Mouse (Mus musculus) liver, embryonic 15.5 days (tissue): ENCODE measurements around the gene Upf2. TPM values are rescaled to one million over a fixed set of nuclear protein-coding genes. Genes with fewer than 3 reads are reported as not detected.

Source experiments
- ATAC-seq: fragments of 200-750 bp; cut with Nextera tagmentation; 2 replicates; pipeline ENCODE4 v1.8.0; 2017; ENCODE audit warnings: moderate number of reproducible peaks, mild to moderate bottlenecking, moderate library complexity; ENCODE audit not compliant: insufficient read depth
- H3K27ac ChIP-seq: fragments of 300-500 bp; sonication (generic); replicated peaks from 2 replicates; pipeline ENCODE4 v1.5.1; 2015; ENCODE audit warnings: mild to moderate bottlenecking, inconsistent platforms
- H3K27me3 ChIP-seq: fragments of 300-500 bp; sonication (generic); 2 replicates; pipeline ENCODE4 v1.6.1; 2015; ENCODE audit warnings: mild to moderate bottlenecking, inconsistent platforms
- H3K36me3 ChIP-seq: fragments of 300-500 bp; sonication (generic); replicated peaks from 2 replicates; pipeline ENCODE4 v1.6.1; 2015; ENCODE audit warnings: moderate library complexity, mild to moderate bottlenecking, inconsistent platforms
- H3K4me1 ChIP-seq: fragments of 300-500 bp; sonication (generic); replicated peaks from 2 replicates; pipeline ENCODE4 v1.6.1; 2015; ENCODE audit warnings: inconsistent platforms
- H3K4me2 ChIP-seq: fragments of 300-500 bp; sonication (generic); 2 replicates; pipeline ENCODE4 v1.6.1; 2015; ENCODE audit warnings: moderate library complexity, mild to moderate bottlenecking, inconsistent platforms
- H3K4me3 ChIP-seq: fragments of 300-500 bp; sonication (generic); replicated peaks from 2 replicates; pipeline ENCODE4 v1.5.1; 2015; ENCODE audit warnings: mild to moderate bottlenecking, inconsistent platforms
- H3K9ac ChIP-seq: fragments of 300-500 bp; sonication (generic); 2 replicates; pipeline ENCODE4 v1.6.1; 2015; ENCODE audit warnings: moderate library complexity, mild to moderate bottlenecking, inconsistent platforms
- H3K9me3 ChIP-seq: fragments of 300-500 bp; sonication (generic); replicated peaks from 2 replicates; pipeline ENCODE4 v1.6.1; 2016; ENCODE audit warnings: inconsistent platforms
- WGBS: fragments of 180-500 bp; shearing (Covaris S2); methylation state at CpG from one replicate; pipeline ENCODE4 v1.1.7; 2015; ENCODE audit warnings: mixed read lengths; ENCODE audit not compliant: insufficient replicate concordance; 5-methylcytosine and 5-hydroxymethylcytosine counted together
- polyA plus RNA-seq: library from polyadenylated mRNA; unstranded; fragments of >200 nt; fragmentation: Nextera tagmentation; extraction: Ambion mirVana; gene quantifications from 2 replicates; pipeline ENCODE4 v1.2.1, GENCODE M21; 2015

Upf2 gene
- polyA plus RNA-seq: 3.7 TPM in 2 replicates

DNA sequence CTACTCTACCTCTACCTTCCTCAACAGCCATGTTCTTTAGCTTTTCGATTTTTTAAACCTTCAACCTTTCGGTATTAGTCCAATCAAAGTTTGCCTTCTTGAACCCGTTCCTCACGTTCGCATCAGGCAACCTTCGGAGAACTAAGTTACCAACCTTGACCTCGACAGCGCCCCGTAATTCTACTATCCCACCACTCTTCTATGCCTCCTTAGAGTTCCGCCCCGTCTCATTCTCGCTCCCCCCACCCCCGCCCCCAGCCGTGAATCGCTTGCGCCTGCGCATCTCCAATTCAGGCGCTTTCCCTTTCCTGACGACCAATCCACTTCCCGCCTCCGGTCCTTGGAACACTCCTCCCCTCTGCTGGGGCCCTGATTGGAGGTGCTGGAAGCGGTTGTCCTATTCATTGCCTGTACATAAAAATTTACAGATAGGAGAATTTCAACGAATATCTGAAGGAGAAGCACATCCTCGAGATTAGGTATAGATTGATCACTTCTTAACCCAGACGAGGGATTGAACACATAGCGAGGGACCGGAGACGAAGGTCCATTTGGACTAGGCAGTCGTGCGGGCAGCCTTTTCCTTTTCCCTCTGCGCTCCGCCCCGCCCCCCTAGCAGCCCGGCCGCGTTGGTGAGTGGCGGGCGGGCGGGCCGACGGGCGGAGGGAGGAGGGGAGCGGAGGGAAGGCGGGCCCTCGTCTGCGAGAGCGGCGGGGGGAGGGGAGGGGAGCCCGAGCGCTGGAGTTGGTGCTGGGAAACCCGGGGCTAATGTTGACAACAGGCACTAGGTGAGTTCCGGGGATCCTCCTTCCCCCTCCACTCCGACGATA lies at the start of gene Upf2:
Gene Upf2, plus strand, starts transcription at position 704 of the 830 bp plus-strand sequence.
- Histone ChIP-seq H3K9me3 (no peaks in the 10 kb centered on the region), H3K4me2 (peak within 1 kb of the TSS; percentile 81), H3K4me3 (peak within 1 kb of the TSS; percentile 100), H3K4me1 (peaks cover 31% of the 10 kb centered on the region), H3K9ac (peak within 1 kb of the TSS; percentile 97), H3K36me3 (no peaks in the 10 kb centered on the region), H3K27ac (peak within 1 kb of the TSS; percentile 90), H3K27me3 (no peaks in the 10 kb centered on the region)
- under 1% methylated on average over 52 of the region's 54 CpGs for WGBS
- ATAC-seq: peak; percentile 95

DNA sequence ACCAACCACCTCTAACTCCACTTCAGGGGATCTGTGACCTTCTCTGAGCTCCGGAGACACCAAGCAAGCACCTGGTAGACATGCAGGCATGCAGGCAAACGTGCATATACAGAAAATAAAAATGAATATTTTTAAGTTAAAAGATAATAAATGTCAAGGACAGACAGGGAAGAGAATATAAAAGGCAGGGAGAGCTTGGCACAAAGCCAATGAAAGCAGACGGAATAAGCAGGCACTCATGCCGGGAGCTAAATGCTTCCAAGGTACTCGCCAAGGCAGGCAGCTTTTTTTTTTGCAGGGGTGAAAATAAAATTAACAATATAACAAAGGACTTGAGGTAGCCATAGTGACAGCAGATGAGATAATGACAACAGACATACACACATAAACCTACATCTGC lies 45.2 kb upstream of the Upf2 start:
- H3K27ac ChIP-seq: no peak overlapping the region
- no peak overlapping the region for H3K4me3 ChIP-seq
- H3K9me3 ChIP-seq: no peaks in the 10 kb centered on the region
- no peak for ATAC-seq
- H3K4me2 ChIP-seq: no peak overlapping the region
- peaks cover 8% of the 10 kb centered on the region; the same call in 1 of the 2 replicates for H3K36me3 ChIP-seq
- H3K27me3 ChIP-seq: no peaks in the 10 kb centered on the region
- no peak overlapping the region for H3K9ac ChIP-seq
- H3K4me1 ChIP-seq: no peaks in the 10 kb centered on the region
- 52% methylated on average over 5 of the region's 5 CpGs for WGBS

DNA sequence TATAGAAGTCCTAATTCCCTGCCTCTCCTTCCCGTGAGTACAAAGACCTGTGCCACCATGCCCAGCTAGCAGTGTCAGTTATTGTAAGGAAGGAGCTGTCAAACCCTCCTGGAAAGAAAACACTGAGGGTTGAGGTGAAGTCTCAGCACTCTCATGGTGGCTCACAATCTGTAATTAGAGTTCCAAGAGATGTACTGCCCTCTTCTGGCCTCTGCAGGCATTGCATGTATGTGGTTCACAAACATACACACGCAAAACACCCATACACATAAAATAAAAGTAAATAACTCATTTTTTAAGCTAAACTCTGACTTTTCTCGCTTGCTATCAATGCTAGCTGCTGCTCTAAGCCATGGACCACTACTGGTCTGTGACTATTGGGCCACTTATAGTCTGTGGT lies 44.6 kb upstream of the Upf2 start:
- Histone ChIP-seq H3K27ac (no peak overlapping the region), H3K4me2 (no peak overlapping the region), H3K9ac (no peak overlapping the region), H3K27me3 (no peaks in the 10 kb centered on the region), H3K4me1 (no peaks in the 10 kb centered on the region), H3K36me3 (peaks cover 8% of the 10 kb centered on the region; the same call in 1 of the 2 replicates), H3K9me3 (no peaks in the 10 kb centered on the region), H3K4me3 (no peak overlapping the region)
- WGBS: 37% methylated on average over 3 of the region's 3 CpGs
- ATAC-seq: no peak

DNA sequence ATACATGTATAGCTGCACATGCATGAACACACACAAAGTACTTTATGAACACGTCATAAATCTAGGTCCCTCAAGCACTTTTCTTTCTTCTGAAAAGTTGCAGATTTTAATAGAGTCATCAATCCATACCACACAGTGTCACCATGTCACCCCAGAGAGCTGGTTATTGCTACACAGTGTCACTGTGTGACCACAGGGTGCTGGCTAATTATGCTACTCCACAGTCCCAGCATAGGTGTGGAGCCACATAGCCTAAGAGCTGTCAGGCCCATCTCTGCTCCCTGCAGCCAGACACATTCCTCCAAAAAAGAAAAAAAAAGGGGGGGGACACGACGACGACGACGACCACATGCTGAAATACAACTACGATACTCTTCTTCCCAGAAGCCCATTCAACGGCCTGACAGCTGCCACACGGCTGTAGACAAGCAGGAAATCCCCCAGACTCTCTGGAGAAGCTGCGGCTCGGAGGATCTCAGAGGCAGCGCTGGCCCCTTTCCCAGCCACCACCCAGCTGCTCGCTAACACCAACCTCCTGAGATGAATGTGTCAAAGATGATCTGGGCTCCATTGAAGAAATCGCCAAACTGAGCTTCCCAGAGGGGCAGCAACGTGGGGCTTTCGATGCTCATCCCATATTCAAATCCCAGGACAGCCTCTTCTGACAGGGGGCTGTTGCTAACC lies 39.8 kb upstream of the Upf2 start:
- H3K27me3 ChIP-seq: no peaks in the 10 kb centered on the region
- no peak overlapping the region for H3K27ac ChIP-seq
- H3K4me3 ChIP-seq: no peak overlapping the region
- no peak overlapping the region for H3K4me2 ChIP-seq
- H3K9ac ChIP-seq: no peak overlapping the region
- H3K9me3 ChIP-seq: no peaks in the 10 kb centered on the region
- no peak for ATAC-seq
- no peaks in the 10 kb centered on the region for H3K36me3 ChIP-seq
- WGBS: 71% methylated on average over 16 of the region's 16 CpGs
- H3K4me1 ChIP-seq: no peaks in the 10 kb centered on the region

DNA sequence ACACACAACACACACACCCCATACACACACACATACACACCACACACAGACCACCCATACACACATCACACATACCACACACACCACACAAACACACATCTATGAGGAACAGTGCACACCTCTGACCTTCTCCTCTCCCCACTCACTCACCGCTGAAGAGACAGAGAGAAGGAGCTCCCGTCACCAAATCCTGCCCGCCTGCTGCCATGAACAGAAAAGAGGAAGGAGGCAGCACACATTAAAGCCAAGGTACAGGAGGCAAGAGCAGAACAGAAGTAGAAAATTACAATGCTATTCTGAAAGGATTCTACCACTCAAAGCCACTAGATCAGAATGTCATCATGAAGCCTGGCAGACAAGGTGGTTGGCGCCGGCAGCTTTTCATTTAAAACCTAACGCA lies 28.4 kb upstream of the Upf2 start:
- Histone ChIP-seq H3K27me3 (no peaks in the 10 kb centered on the region), H3K9ac (no peak overlapping the region), H3K4me2 (no peak overlapping the region), H3K4me1 (no peaks in the 10 kb centered on the region), H3K4me3 (no peak overlapping the region), H3K27ac (no peak overlapping the region), H3K9me3 (no peaks in the 10 kb centered on the region), H3K36me3 (peaks cover 10% of the 10 kb centered on the region)
- WGBS: 68% methylated on average over 6 of the region's 6 CpGs
- no peak for ATAC-seq

DNA sequence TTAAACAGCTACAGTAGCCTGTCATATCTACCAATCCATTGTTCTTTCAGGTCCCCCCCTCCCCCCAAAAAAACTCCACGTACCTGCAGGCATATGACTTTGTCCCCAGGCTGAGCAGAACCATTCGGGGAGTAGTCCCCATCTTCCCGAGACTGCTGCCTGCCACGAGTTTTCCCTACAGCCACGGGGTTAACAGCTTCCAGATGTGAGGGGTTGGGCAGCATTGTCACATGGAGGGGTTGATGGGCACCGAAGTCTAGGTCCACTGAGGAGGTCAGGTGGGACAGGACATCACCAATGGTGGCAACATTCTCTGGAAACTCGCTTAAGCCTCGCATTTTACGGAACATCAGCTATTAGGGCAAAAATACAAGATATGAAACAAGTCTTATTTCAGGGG lies 27.5 kb upstream of the Upf2 start:
- Histone ChIP-seq H3K27me3 (no peaks in the 10 kb centered on the region), H3K4me2 (no peak overlapping the region), H3K9ac (no peak overlapping the region), H3K4me1 (no peaks in the 10 kb centered on the region), H3K36me3 (peaks cover 16% of the 10 kb centered on the region), H3K4me3 (no peak overlapping the region), H3K9me3 (no peaks in the 10 kb centered on the region), H3K27ac (no peak overlapping the region)
- 69% methylated on average over 9 of the region's 9 CpGs for WGBS
- ATAC-seq: no peak

DNA sequence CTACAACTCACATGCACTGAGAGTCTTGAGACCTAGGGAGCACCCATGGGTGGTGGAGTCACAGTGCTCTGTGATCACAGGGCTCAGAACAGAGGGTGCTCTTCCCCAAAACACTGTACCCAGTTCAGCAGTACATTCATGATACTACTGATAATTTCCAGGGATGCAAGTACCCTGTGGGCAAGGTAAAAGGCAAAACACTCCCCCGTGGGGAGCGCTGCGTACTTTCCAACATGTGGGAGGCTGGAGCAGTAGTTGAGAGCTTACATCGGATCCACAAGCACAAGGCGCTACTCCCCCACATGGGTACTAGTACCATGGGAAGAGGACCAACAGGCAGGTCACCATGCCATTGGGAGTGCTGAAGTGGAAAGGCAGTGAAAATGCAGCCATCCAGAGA lies 23.8 kb upstream of the Upf2 start:
- Histone ChIP-seq H3K27ac (no peak overlapping the region), H3K27me3 (no peaks in the 10 kb centered on the region), H3K4me1 (no peaks in the 10 kb centered on the region), H3K4me2 (no peak overlapping the region), H3K9ac (no peak overlapping the region), H3K4me3 (no peak overlapping the region), H3K36me3 (peaks cover 18% of the 10 kb centered on the region), H3K9me3 (no peaks in the 10 kb centered on the region)
- ATAC-seq: no peak
- 86% methylated on average over 5 of the region's 5 CpGs for WGBS

DNA sequence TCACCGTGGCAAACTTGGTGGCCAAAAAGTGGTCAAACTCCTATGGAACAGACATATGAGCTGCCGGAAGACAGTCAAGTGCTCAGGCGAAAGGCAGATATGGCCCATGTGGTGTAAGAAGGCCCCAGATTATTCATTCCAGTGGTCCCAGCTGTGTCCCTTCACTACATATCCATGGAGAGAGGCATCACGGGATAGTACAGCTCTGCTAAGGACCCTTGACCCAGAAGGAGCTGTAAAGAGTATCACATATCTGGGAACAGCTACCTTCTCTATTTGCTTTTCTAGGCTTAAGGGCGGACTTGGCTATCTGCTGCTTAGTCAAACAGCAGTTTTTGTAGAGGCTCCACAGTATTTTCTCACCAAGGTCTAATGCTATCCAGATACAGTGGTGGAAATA lies 21.5 kb upstream of the Upf2 start:
- no peaks in the 10 kb centered on the region for H3K27me3 ChIP-seq

DNA sequence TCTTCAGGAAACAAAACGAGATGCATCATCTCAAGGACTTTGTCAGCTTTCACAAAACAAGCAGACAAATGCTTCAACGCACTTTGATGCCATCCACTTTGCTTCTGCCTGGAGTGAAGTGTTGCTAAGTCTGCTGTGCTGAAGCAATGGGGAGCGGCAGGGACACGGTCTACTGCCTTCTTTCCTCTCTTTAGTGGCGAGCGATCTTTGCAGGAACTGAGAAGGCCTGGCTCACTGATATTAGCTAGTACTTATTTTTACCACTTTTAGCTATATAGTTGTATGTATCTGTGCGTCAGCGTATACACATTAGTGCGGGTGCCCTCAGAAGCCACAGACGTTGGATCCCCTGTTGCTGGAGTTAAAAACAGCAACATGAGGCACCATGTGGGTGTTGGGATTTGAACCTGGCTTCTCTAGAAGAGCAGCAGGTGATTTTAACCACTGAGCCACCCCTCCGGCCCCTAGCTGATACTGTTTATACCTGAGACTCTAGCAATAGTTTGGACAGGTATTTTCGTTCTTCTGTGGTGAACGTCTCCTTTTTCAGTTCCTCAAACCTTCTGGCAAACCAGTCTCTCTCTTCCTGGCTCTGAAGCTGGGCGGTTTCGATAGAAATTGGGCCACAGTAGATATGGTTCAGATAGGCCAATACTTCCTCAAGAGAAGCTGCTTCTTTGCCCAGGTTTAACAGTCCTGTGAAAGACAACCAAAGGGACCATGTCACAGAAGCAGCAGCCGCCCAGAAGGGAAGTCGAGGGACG lies 20.8 kb upstream of the Upf2 start:
- no peaks in the 10 kb centered on the region for H3K27me3 ChIP-seq
- no peaks in the 10 kb centered on the region for H3K9me3 ChIP-seq
- no peak overlapping the region for H3K9ac ChIP-seq
- H3K4me1 ChIP-seq: no peaks in the 10 kb centered on the region
- peaks cover 18% of the 10 kb centered on the region for H3K36me3 ChIP-seq
- H3K4me2 ChIP-seq: no peak overlapping the region
- ATAC-seq: no peak
- no peak overlapping the region for H3K4me3 ChIP-seq
- H3K27ac ChIP-seq: no peak overlapping the region
- 61% methylated on average over 18 of the region's 18 CpGs for WGBS

More for the DNA sequence above, 21.5 kb upstream of the Upf2 start:
- no peak overlapping the region for H3K4me2 ChIP-seq
- no peak for ATAC-seq
- no peak overlapping the region for H3K27ac ChIP-seq
- no peaks in the 10 kb centered on the region for H3K4me1 ChIP-seq
- no peak overlapping the region for H3K4me3 ChIP-seq
- no peaks in the 10 kb centered on the region for H3K9me3 ChIP-seq
- 76% methylated on average over 5 of the region's 5 CpGs for WGBS
- H3K9ac ChIP-seq: no peak overlapping the region
- peaks cover 18% of the 10 kb centered on the region for H3K36me3 ChIP-seq

DNA sequence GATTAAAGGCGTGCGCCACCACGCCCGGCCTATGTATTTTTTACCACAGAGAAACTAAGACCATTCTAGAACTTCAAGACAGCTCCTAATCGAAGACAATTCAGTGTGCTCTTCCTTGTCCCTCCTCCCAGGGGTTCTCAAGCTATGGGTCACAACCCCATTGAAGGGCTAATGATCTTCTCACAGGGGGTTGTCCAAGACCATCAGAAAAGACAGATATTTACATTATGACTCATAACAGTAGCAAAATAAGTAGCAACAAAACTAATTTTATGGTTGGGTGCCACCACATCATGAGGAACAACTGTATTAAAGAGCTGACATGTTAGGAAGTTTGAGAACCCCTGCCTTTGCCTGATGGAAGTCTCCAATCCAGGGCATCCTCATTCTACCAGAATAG lies 19.3 kb upstream of the Upf2 start:
- Histone ChIP-seq H3K27ac (no peak overlapping the region), H3K4me3 (no peak overlapping the region), H3K36me3 (peaks cover 18% of the 10 kb centered on the region), H3K9me3 (no peaks in the 10 kb centered on the region), H3K4me1 (no peaks in the 10 kb centered on the region), H3K4me2 (no peak overlapping the region), H3K9ac (no peak overlapping the region), H3K27me3 (no peaks in the 10 kb centered on the region)
- no peak for ATAC-seq
- 77% methylated on average over 5 of the region's 5 CpGs for WGBS

DNA sequence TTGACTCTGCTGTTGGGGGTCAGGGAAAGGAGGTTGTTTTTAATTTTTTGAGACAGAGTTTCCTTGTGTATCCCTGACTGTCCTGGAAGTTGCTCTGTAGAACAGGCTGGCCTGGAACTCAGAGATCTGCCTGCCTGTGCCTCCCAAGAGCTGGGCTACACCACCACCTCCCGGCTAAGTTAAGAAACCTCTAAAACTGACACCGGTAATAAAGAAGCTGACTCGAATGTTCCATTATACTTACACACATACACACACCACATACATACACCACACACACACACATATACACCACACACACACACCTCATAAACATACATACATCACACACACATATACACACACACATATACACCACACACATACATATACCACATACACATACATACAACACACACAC lies 16.3 kb upstream of the Upf2 start:
- Histone ChIP-seq H3K27ac (no peak overlapping the region), H3K4me1 (peaks cover 11% of the 10 kb centered on the region), H3K4me2 (no peak overlapping the region), H3K27me3 (no peaks in the 10 kb centered on the region), H3K4me3 (no peak overlapping the region), H3K9ac (no peak overlapping the region), H3K9me3 (no peaks in the 10 kb centered on the region), H3K36me3 (no peaks in the 10 kb centered on the region)
- 85% methylated on average over 3 of the region's 3 CpGs for WGBS
- ATAC-seq: no peak
